Mouse (Mus musculus) myocyte (in vitro differentiated cells): Measurements from ENCODE around the gene Gm42715.

Experiments used
- CEBPB ChIP-seq: IDR thresholded peaks from 2 replicates; pipeline ENCODE4 v1.6.1; 2011; ENCODE audit warnings: mild to moderate bottlenecking, moderate library complexity; ENCODE audit not compliant: poor library complexity, insufficient read depth, severe bottlenecking
- E2F4 ChIP-seq: IDR thresholded peaks from one replicate; pipeline ENCODE4 v1.6.1; 2011; ENCODE audit warnings: mild to moderate bottlenecking, control low read depth, moderate library complexity; ENCODE audit not compliant: insufficient read depth
- MAX ChIP-seq: IDR thresholded peaks from one replicate; pipeline ENCODE4 v1.6.1; 2011; ENCODE audit warnings: low read depth, mild to moderate bottlenecking, control low read depth
- MYOD1 ChIP-seq, 3 experiments: IDR thresholded peaks; one replicate each; pipeline ENCODE4 v1.6.1; 2011; ENCODE audit warnings: control low read depth in 2 of 3, low read depth in 2 of 3, mild to moderate bottlenecking in 2 of 3, moderate library complexity in 1 of 3; ENCODE audit not compliant: insufficient read length in 2 of 3, control insufficient read depth in 1 of 3
- MYOG ChIP-seq, 3 experiments: IDR thresholded peaks; one replicate each; pipeline ENCODE4 v1.6.1; 2011; ENCODE audit warnings: control low read depth in 2 of 3, low read depth in 2 of 3, mild to moderate bottlenecking in 2 of 3; ENCODE audit not compliant: insufficient read length in 2 of 3, control insufficient read depth in 1 of 3, insufficient read depth in 1 of 3
- POLR2A ChIP-seq: IDR thresholded peaks from one replicate; pipeline ENCODE4 v1.6.1; 2011; ENCODE audit warnings: low read depth, mild to moderate bottlenecking, control low read depth, moderate library complexity; ENCODE audit not compliant: insufficient read length
- POLR2AphosphoS2 ChIP-seq: IDR thresholded peaks from one replicate; pipeline ENCODE4 v1.6.1; 2011; ENCODE audit warnings: low read depth, control low read depth; ENCODE audit not compliant: insufficient read length
- REST ChIP-seq: IDR thresholded peaks from one replicate; pipeline ENCODE4 v1.6.1; 2011; ENCODE audit warnings: mild to moderate bottlenecking, control low read depth, moderate library complexity; ENCODE audit not compliant: insufficient read depth, insufficient read length
- SRF ChIP-seq: IDR thresholded peaks from one replicate; pipeline ENCODE4 v1.6.1; 2011; ENCODE audit warnings: low read depth; ENCODE audit not compliant: control insufficient read depth, insufficient read length
- TCF12 ChIP-seq: IDR thresholded peaks from one replicate; pipeline ENCODE4 v1.6.1; 2011; ENCODE audit warnings: mild to moderate bottlenecking, control low read depth; ENCODE audit not compliant: poor library complexity, insufficient read depth, severe bottlenecking
- TCF3 ChIP-seq: IDR thresholded peaks from one replicate; pipeline ENCODE4 v1.6.1; 2011; ENCODE audit warnings: low read depth, control low read depth; ENCODE audit not compliant: insufficient read length
- USF1 ChIP-seq: IDR thresholded peaks from one replicate; pipeline ENCODE4 v1.6.1; 2011; ENCODE audit warnings: low read depth, mild to moderate bottlenecking, control low read depth, moderate library complexity

DNA sequence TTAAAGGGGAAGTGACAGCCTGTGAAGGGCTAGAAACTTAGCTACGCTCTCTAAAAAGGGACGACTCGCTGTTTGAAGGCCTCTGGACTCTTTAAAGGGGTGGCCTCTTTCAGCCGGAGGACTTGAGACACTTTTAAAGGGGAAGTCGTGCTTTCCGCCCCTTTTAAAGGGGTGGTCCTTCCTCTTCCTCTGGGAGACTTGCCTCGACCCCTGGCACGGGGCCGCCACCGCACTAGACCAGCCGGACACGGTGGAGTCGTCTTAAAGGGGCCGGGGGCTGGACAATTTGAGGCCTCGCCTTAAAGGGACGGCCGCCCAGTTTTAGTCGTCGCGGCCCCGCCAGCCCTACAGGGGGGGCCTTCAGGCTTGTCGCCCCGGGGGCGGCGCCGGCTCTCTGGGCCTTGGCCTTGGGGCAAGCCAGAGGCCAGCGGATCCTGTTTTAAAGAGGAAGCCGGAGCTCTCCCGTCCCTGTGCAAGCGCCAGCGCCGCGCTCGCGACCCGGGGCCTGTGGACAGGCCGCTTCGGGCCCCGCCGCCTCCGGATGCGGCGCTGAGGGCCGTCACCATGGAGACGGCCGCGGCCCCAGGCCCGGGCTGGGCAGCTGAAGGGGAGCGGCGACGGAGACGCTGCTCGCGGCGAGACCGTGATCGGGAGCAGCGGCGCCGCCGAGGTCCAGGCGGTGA is 40.6 kb upstream of the Gm42715 start, which contains the start of gene Fbrs:
- TF ChIP-seq TCF3 (no peak), POLR2A (peak; percentile 41), MAX (no peak), POLR2AphosphoS2 (peak; percentile 59), REST (no peak), TCF12 (no peak), USF1 (no peak), E2F4 (no peak), CEBPB (no peak), MYOG (IDR thresholded peaks at IDR 0.05; ENCODE audit: control insufficient read depth in 1 of 3, insufficient read depth in 1 of 3, insufficient read length in 2 of 3, low read depth in 2 of 3) (no peak), MYOD1 (IDR thresholded peaks at IDR 0.05; ENCODE audit: control insufficient read depth in 1 of 3, insufficient read length in 2 of 3, low read depth in 2 of 3) (no peak), SRF (no peak)
